Mouse (Mus musculus): ENCODE data around the gene Trim8.
A peak's percentile ranks its signal among the peaks of the same experiment; 100 is the strongest.

Trim8 gene

GRCm38 (mm10) chr19:46501401-46502068 is at the start of gene Trim8:
Gene Trim8, plus strand, starts transcription at chr19:46501702.
- peak; percentile 87 for DNase-seq

GRCm38 (mm10) chr19:46452052-46452827 is 49.3 kb upstream of the Trim8 start:
- DNase-seq, result peak; percentile 74

GRCm38 (mm10) chr19:46452916-46453315 is 48.6 kb upstream of the Trim8 start:
- DNase-seq, result no peak

GRCm38 (mm10) chr19:46454126-46454880 is 47.2 kb upstream of the Trim8 start:
- DNase-seq, result peak; percentile 57

GRCm38 (mm10) chr19:46455032-46455431 is 46.5 kb upstream of the Trim8 start:
- peak; percentile 87 for DNase-seq

- DNase-seq, result no peak
Measured at GRCm38 (mm10) chr19:46455556-46455955, 45.9 kb upstream of the Trim8 start.

- DNase-seq, result peak; percentile 81
Measured at GRCm38 (mm10) chr19:46456018-46456735, 45.3 kb upstream of the Trim8 start.

- peak; percentile 67 for DNase-seq
Measured at GRCm38 (mm10) chr19:46457798-46458197, 43.7 kb upstream of the Trim8 start.

- DNase-seq, result peak; percentile 23
Measured at GRCm38 (mm10) chr19:46459256-46459655, 42.2 kb upstream of the Trim8 start.

- peak; percentile 86 for DNase-seq
Measured at GRCm38 (mm10) chr19:46459889-46460288, 41.6 kb upstream of the Trim8 start.

GRCm38 (mm10) chr19:46462574-46462973 is 38.9 kb upstream of the Trim8 start:
- no peak for DNase-seq

- DNase-seq, result no peak
Measured at GRCm38 (mm10) chr19:46463446-46463845, 38.1 kb upstream of the Trim8 start.

- DNase-seq, result no peak
Measured at GRCm38 (mm10) chr19:46466160-46466559, 35.3 kb upstream of the Trim8 start.

- DNase-seq, result no peak
Measured at GRCm38 (mm10) chr19:46467051-46467503, 34.4 kb upstream of the Trim8 start.

GRCm38 (mm10) chr19:46470364-46471240 is 30.9 kb upstream of the Trim8 start:
- no peak for DNase-seq

- DNase-seq, result no peak
Measured at GRCm38 (mm10) chr19:46471324-46472093, 30.0 kb upstream of the Trim8 start.

GRCm38 (mm10) chr19:46477432-46477845 is 24.1 kb upstream of the Trim8 start:
- peak; percentile 69 for DNase-seq

GRCm38 (mm10) chr19:46478242-46478641 is 23.3 kb upstream of the Trim8 start:
- peak; percentile 71 for DNase-seq

- DNase-seq, result peak; percentile 92
Measured at GRCm38 (mm10) chr19:46478826-46479225, 22.7 kb upstream of the Trim8 start.

- peak; percentile 82 for DNase-seq
Measured at GRCm38 (mm10) chr19:46479306-46480075, 22.0 kb upstream of the Trim8 start.

All from lung, postnatal 36 days (tissue).